Mouse (Mus musculus) lung, embryonic 16.5 days (tissue): ENCODE measurements at regions not wholly inside any gene's neighbourhood (a gene's known extent, or its start where the extent isn't known, plus 50 kb on each side); places are given as distances from the start of the nearest gene placed in this dataset.

Experiments used
- ATAC-seq: fragments of 200-750 bp; cut with Nextera tagmentation; 2 replicates; pipeline ENCODE4 v1.8.0; 2017; ENCODE audit warnings: low read depth, mild to moderate bottlenecking, moderate library complexity
- H3K27ac ChIP-seq: fragments of 300-500 bp; sonication (generic); 2 replicates; pipeline ENCODE4 v1.5.1; 2014; ENCODE audit warnings: mild to moderate bottlenecking, control low read depth, low read length
- H3K27me3 ChIP-seq: fragments of 300-500 bp; sonication (generic); 2 replicates; pipeline ENCODE4 v1.6.1; 2014; ENCODE audit warnings: low read depth, low read length, mixed read lengths; ENCODE audit not compliant: control insufficient read depth, insufficient read depth
- H3K36me3 ChIP-seq: fragments of 300-500 bp; sonication (generic); 2 replicates; pipeline ENCODE4 v1.6.1; 2014; ENCODE audit warnings: low read length; ENCODE audit not compliant: control insufficient read depth, insufficient read depth
- H3K4me1 ChIP-seq: fragments of 300-500 bp; sonication (generic); replicated peaks from 2 replicates; pipeline ENCODE4 v1.6.1; 2014; ENCODE audit warnings: low read length, mixed read lengths; ENCODE audit not compliant: control insufficient read depth, insufficient read depth
- H3K4me2 ChIP-seq: fragments of 300-500 bp; sonication (generic); 2 replicates; pipeline ENCODE4 v1.6.1; 2014; ENCODE audit warnings: low read depth, low read length, control low read depth
- H3K4me3 ChIP-seq: fragments of 300-500 bp; sonication (generic); 2 replicates; pipeline ENCODE4 v1.5.1; 2014; ENCODE audit warnings: mild to moderate bottlenecking, low read length, control low read depth
- H3K9ac ChIP-seq: fragments of 300-500 bp; sonication (generic); 2 replicates; pipeline ENCODE4 v1.6.1; 2014; ENCODE audit warnings: low read length, control low read depth
- H3K9me3 ChIP-seq: fragments of 300-500 bp; sonication (generic); 2 replicates; pipeline ENCODE4 v1.6.1; 2016; ENCODE audit warnings: low read length; ENCODE audit not compliant: control insufficient read depth
- WGBS: fragments of 180-500 bp; shearing (Covaris S2); extraction: QIAGEN DNeasy Blood & Tissue Kit; methylation state at CpG from one replicate; pipeline ENCODE4 v1.1.7; 2014; 5-methylcytosine and 5-hydroxymethylcytosine counted together

- Histone ChIP-seq H3K9me3 (no peaks in the 10 kb centered on the region), H3K4me1 (no peaks in the 10 kb centered on the region), H3K36me3 (no peaks in the 10 kb centered on the region), H3K27me3 (no peaks in the 10 kb centered on the region; the same call in 1 of the 2 replicates), H3K9ac (no peak overlapping the region), H3K4me2 (no peak overlapping the region), H3K4me3 (no peak overlapping the region), H3K27ac (no peak overlapping the region)
- ATAC-seq, result no peak
- 7% methylated on average over 2 of the region's 2 CpGs for WGBS
These were observed 111.7 kb downstream of the Cdh26 start for GRCm38 (mm10) chr2:178542032-178542431.

- ATAC-seq, result no peak
- Histone ChIP-seq H3K4me2 (no peak overlapping the region), H3K9me3 (no peaks in the 10 kb centered on the region), H3K27me3 (no peaks in the 10 kb centered on the region; the same call in 1 of the 2 replicates), H3K36me3 (no peaks in the 10 kb centered on the region), H3K9ac (no peak overlapping the region), H3K27ac (no peak overlapping the region), H3K4me3 (no peak overlapping the region), H3K4me1 (no peaks in the 10 kb centered on the region)
- WGBS, result 33% methylated on average over 1 of the region's 1 CpGs
These were observed 114.1 kb downstream of the Cdh26 start for GRCm38 (mm10) chr2:178544411-178544810.

- WGBS, result 65% methylated on average over 15 of the region's 15 CpGs
- no peak overlapping the region for H3K4me3 ChIP-seq
- no peaks in the 10 kb centered on the region for H3K36me3 ChIP-seq
- no peak for ATAC-seq
- no peaks in the 10 kb centered on the region for H3K9me3 ChIP-seq
- no peaks in the 10 kb centered on the region for H3K4me1 ChIP-seq
- H3K27ac ChIP-seq, result no peak overlapping the region
- no peak overlapping the region for H3K4me2 ChIP-seq
- no peak overlapping the region for H3K9ac ChIP-seq
- H3K27me3 ChIP-seq, result no peaks in the 10 kb centered on the region; the same call in 1 of the 2 replicates
These were observed 115.4 kb downstream of the Cdh26 start for GRCm38 (mm10) chr2:178545601-178546352.

- H3K36me3 ChIP-seq, result no peaks in the 10 kb centered on the region
- no peak overlapping the region for H3K9ac ChIP-seq
- no peaks in the 10 kb centered on the region for H3K4me1 ChIP-seq
- no peak overlapping the region for H3K4me2 ChIP-seq
- no peak overlapping the region for H3K27ac ChIP-seq
- H3K27me3 ChIP-seq, result no peaks in the 10 kb centered on the region; the same call in 1 of the 2 replicates
- H3K9me3 ChIP-seq, result no peaks in the 10 kb centered on the region
- no peak for ATAC-seq
- WGBS, result 83% methylated on average over 3 of the region's 3 CpGs
- H3K4me3 ChIP-seq, result no peak overlapping the region
These were observed 116.0 kb downstream of the Cdh26 start for GRCm38 (mm10) chr2:178546353-178546720.

GRCm38 (mm10) chr2:178546888-178547287 lies 116.6 kb downstream of the Cdh26 start:
- Histone ChIP-seq H3K4me1 (no peaks in the 10 kb centered on the region), H3K27me3 (no peaks in the 10 kb centered on the region; the same call in 1 of the 2 replicates), H3K27ac (no peak overlapping the region), H3K4me2 (no peak overlapping the region), H3K9me3 (no peaks in the 10 kb centered on the region), H3K36me3 (no peaks in the 10 kb centered on the region), H3K4me3 (no peak overlapping the region), H3K9ac (no peak overlapping the region)
- no peak for ATAC-seq
- 59% methylated on average over 3 of the region's 3 CpGs for WGBS

- ATAC-seq, result no peak
- no peak overlapping the region for H3K27ac ChIP-seq
- no peaks in the 10 kb centered on the region for H3K36me3 ChIP-seq
- no peak overlapping the region for H3K4me3 ChIP-seq
- H3K4me2 ChIP-seq, result no peak overlapping the region
- H3K27me3 ChIP-seq, result no peaks in the 10 kb centered on the region; the same call in 1 of the 2 replicates
- no peaks in the 10 kb centered on the region for H3K9me3 ChIP-seq
- H3K9ac ChIP-seq, result no peak overlapping the region
- WGBS, result 76% methylated on average over 6 of the region's 6 CpGs
- H3K4me1 ChIP-seq, result no peaks in the 10 kb centered on the region
These were observed 118.6 kb downstream of the Cdh26 start for GRCm38 (mm10) chr2:178548937-178549336.

- no peak overlapping the region for H3K4me3 ChIP-seq
- H3K36me3 ChIP-seq, result no peaks in the 10 kb centered on the region
- no peaks in the 10 kb centered on the region for H3K4me1 ChIP-seq
- H3K9me3 ChIP-seq, result no peaks in the 10 kb centered on the region
- H3K27me3 ChIP-seq, result no peaks in the 10 kb centered on the region
- no peak for ATAC-seq
- no peak overlapping the region for H3K9ac ChIP-seq
- WGBS, result 68% methylated on average over 4 of the region's 4 CpGs
- no peak overlapping the region for H3K4me2 ChIP-seq
- no peak overlapping the region for H3K27ac ChIP-seq
These were observed 123.4 kb downstream of the Cdh26 start for GRCm38 (mm10) chr2:178553736-178554135.

GRCm38 (mm10) chr2:178555692-178556340 lies 125.5 kb downstream of the Cdh26 start:
- 72% methylated on average over 3 of the region's 3 CpGs for WGBS
- Histone ChIP-seq H3K27ac (no peak overlapping the region), H3K4me3 (no peak overlapping the region), H3K27me3 (no peaks in the 10 kb centered on the region), H3K9me3 (no peaks in the 10 kb centered on the region), H3K36me3 (no peaks in the 10 kb centered on the region), H3K9ac (no peak overlapping the region), H3K4me1 (no peaks in the 10 kb centered on the region), H3K4me2 (no peak overlapping the region)
- no peak for ATAC-seq

GRCm38 (mm10) chr2:178557934-178558333 lies 127.6 kb downstream of the Cdh26 start:
- 36% methylated on average over 9 of the region's 9 CpGs for WGBS
- H3K4me1 ChIP-seq, result no peaks in the 10 kb centered on the region
- H3K4me3 ChIP-seq, result no peak overlapping the region

More at GRCm38 (mm10) chr2:178557934-178558333, 127.6 kb downstream of the Cdh26 start:
- Histone ChIP-seq H3K9me3 (no peaks in the 10 kb centered on the region), H3K27ac (no peak overlapping the region), H3K36me3 (no peaks in the 10 kb centered on the region), H3K4me2 (no peak overlapping the region), H3K9ac (no peak overlapping the region), H3K27me3 (no peaks in the 10 kb centered on the region)
- no peak for ATAC-seq
